Mouse (Mus musculus) megakaryocyte, embryonic 14.5 days (primary cell): ENCODE results near the gene Tet1.

ENCODE experiments used
- FLI1 ChIP-seq: IDR thresholded peaks from 2 replicates; pipeline ENCODE4 v1.6.1; 2012; ENCODE audit warnings: low read length, inconsistent platforms, mixed read lengths
- GATA1 ChIP-seq: IDR thresholded peaks from 3 replicates; pipeline ENCODE4 v1.6.1; 2012; ENCODE audit warnings: mixed read lengths, low read length, inconsistent platforms, borderline replicate concordance

GRCm38 (mm10) chr10:62944975-62945580, 36.3 kb upstream of the Tet1 start:
- no peak for TF ChIP-seq GATA1
- no peak for TF ChIP-seq FLI1
